9 mouse cellular contexts compared by ENCODE assay signal in the genomic region with DNA sequence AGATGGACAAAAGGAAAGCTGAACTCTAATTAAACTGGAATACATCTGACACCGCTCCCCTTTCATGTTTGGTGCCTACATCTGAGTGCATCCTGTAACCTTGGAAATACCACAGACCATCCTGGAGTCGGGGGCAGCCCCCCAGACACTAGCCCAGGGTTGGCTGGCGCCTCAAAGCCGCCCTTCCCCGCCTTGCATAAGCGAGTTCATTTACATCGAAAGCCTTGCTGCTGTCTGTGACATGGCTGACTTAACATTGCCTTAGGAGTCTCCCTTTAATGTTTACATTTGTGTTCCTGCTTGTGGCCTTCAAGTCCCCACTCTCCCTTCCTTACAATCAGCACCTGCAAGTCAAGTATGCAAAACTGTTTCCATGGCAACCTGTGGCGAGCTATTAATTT.
DNase-seq lines count a peak whose midpoint lies in the region; ATAC-seq and TF ChIP-seq lines count a peak whose summit lies in the region.
"Had no signal": no experiment of that assay in that cellular context is flagged by ENCODE, and none has a peak within 500 bp of the region (broad histone marks: within the 10 kb centered on the region; RNA-seq: fewer than 3 reads in every experiment).

No protein-coding gene starts in this region.

- TF ChIP-seq EP300 in stomach, postnatal 0 days (optimal IDR thresholded peaks at IDR 0.05), result no peak

- H3K36me3 ChIP-seq in hindbrain, embryonic 10.5 days, result peaks cover 13% of the 10 kb centered on the region
- no peaks in the 10 kb centered on the region for H3K36me3 ChIP-seq in hindbrain, embryonic 11.5 days (ENCODE audit: control insufficient read depth, insufficient read depth, low read length)
- peaks cover 3% of the 10 kb centered on the region; the same call in 1 of the 2 replicates for H3K36me3 ChIP-seq in stomach, embryonic 14.5 days (ENCODE audit: control insufficient read depth, insufficient read depth, low read length)
- H3K36me3 ChIP-seq in stomach, postnatal 0 days (ENCODE audit: control insufficient read depth, insufficient read depth, low read length), result no peaks in the 10 kb centered on the region
- no peaks in the 10 kb centered on the region for H3K36me3 ChIP-seq in intestine, postnatal 0 days (ENCODE audit: control insufficient read depth, insufficient read depth)

- no peak for ATAC-seq in hindbrain, embryonic 11.5 days (ENCODE audit: low FRiP score)
- ATAC-seq in stomach, embryonic 14.5 days (ENCODE audit: insufficient number of reproducible peaks, insufficient read depth, low FRiP score, low read depth), result no peak
- no peak for ATAC-seq in stomach, postnatal 0 days (ENCODE audit: low FRiP score, low TSS enrichment)
- ATAC-seq in intestine, postnatal 0 days, result no peak

- H3K9ac ChIP-seq in hindbrain, embryonic 11.5 days (ENCODE audit: low read depth, low read length), result no peak overlapping the region
- no peak overlapping the region for H3K9ac ChIP-seq in stomach, embryonic 14.5 days (replicated peaks; ENCODE audit: low read depth, low read length)
- H3K9ac ChIP-seq in stomach, postnatal 0 days (ENCODE audit: low read length), result no peak overlapping the region
- H3K9ac ChIP-seq in intestine, postnatal 0 days (ENCODE audit: low read depth, low read length), result no peak overlapping the region

- no peak overlapping the region for H3K4me2 ChIP-seq in hindbrain, embryonic 11.5 days (replicated peaks; ENCODE audit: low read depth, low read length)
- H3K4me2 ChIP-seq in stomach, embryonic 14.5 days (replicated peaks; ENCODE audit: low read depth, low read length), result no peak overlapping the region
- no peak overlapping the region for H3K4me2 ChIP-seq in stomach, postnatal 0 days (replicated peaks; ENCODE audit: low read depth)
- H3K4me2 ChIP-seq in intestine, postnatal 0 days (replicated peaks; ENCODE audit: low read depth), result peak overlapping the region; percentile 61; the same call in 1 of the 2 replicates

- peak; percentile 50 for DNase-seq in hindbrain, embryonic 10.5 days (ENCODE audit: low spot score)
- DNase-seq in hindbrain, embryonic 11.5 days (ENCODE audit: low spot score), result no peak
- no peak for DNase-seq in stomach, postnatal 0 days (ENCODE audit: low spot score)
- DNase-seq in yolk sac, embryonic 10.5 days (ENCODE audit: low spot score), result peak; percentile 35
- DNase-seq in spleen, postnatal 10 days (ENCODE audit: low spot score in 2 of 2), result no peak
- no peak for DNase-seq in cerebellum, postnatal 36 days
- DNase-seq: right cerebral cortex, postnatal 14 days had no signal

- H3K4me3 ChIP-seq in hindbrain, embryonic 10.5 days, result no peak overlapping the region
- no peak overlapping the region for H3K4me3 ChIP-seq in hindbrain, embryonic 11.5 days (ENCODE audit: low read depth, low read length)
- no peak overlapping the region for H3K4me3 ChIP-seq in stomach, embryonic 14.5 days (ENCODE audit: low read depth, low read length)
- H3K4me3 ChIP-seq in stomach, postnatal 0 days (ENCODE audit: low read depth, low read length), result no peak overlapping the region
- H3K4me3 ChIP-seq in intestine, postnatal 0 days (ENCODE audit: low read depth, low read length), result no peak overlapping the region

- no peak for TF ChIP-seq CTCF in stomach, postnatal 0 days (IDR thresholded peaks at IDR 0.05; ENCODE audit: low read depth)
- TF ChIP-seq CTCF in intestine, postnatal 0 days (IDR thresholded peaks at IDR 0.05; ENCODE audit: low read depth), result no peak

- no peaks in the 10 kb centered on the region for H3K9me3 ChIP-seq in hindbrain, embryonic 10.5 days
- no peaks in the 10 kb centered on the region for H3K9me3 ChIP-seq in hindbrain, embryonic 11.5 days (ENCODE audit: control insufficient read depth, low read length)
- no peaks in the 10 kb centered on the region for H3K9me3 ChIP-seq in stomach, embryonic 14.5 days (ENCODE audit: control insufficient read depth, low read depth, low read length)
- no peaks in the 10 kb centered on the region for H3K9me3 ChIP-seq in stomach, postnatal 0 days (ENCODE audit: control insufficient read depth, low read length)
- no peaks in the 10 kb centered on the region for H3K9me3 ChIP-seq in intestine, postnatal 0 days (ENCODE audit: control insufficient read depth)

- peak overlapping the region; percentile 66; the same call in 1 of the 2 replicates for H3K27ac ChIP-seq in hindbrain, embryonic 10.5 days
- H3K27ac ChIP-seq in hindbrain, embryonic 11.5 days (ENCODE audit: low read depth, low read length), result no peak overlapping the region
- H3K27ac ChIP-seq in stomach, embryonic 14.5 days (ENCODE audit: low read length), result peak overlapping the region; percentile 2; the same call in 1 of the 2 replicates
- no peak overlapping the region for H3K27ac ChIP-seq in stomach, postnatal 0 days (replicated peaks)
- H3K27ac ChIP-seq in intestine, postnatal 0 days (ENCODE audit: low read depth, low read length), result no peak overlapping the region

- no peaks in the 10 kb centered on the region for H3K27me3 ChIP-seq in hindbrain, embryonic 10.5 days (ENCODE audit: insufficient read depth, poor library complexity, severe bottlenecking)
- H3K27me3 ChIP-seq in hindbrain, embryonic 11.5 days (ENCODE audit: control insufficient read depth, insufficient read depth, low read length), result no peaks in the 10 kb centered on the region
- no peaks in the 10 kb centered on the region for H3K27me3 ChIP-seq in stomach, embryonic 14.5 days (ENCODE audit: control insufficient read depth, insufficient read depth, low read length)
- H3K27me3 ChIP-seq in stomach, postnatal 0 days (ENCODE audit: control insufficient read depth, insufficient read depth, low read length), result no peaks in the 10 kb centered on the region
- H3K27me3 ChIP-seq in intestine, postnatal 0 days (replicated peaks; ENCODE audit: control insufficient read depth, insufficient read depth, low read length), result no peaks in the 10 kb centered on the region

- H3K4me1 ChIP-seq in hindbrain, embryonic 10.5 days (replicated peaks), result peaks cover 41% of the 10 kb centered on the region
- peaks cover 8% of the 10 kb centered on the region for H3K4me1 ChIP-seq in hindbrain, embryonic 11.5 days (replicated peaks; ENCODE audit: control insufficient read depth, insufficient read depth, low read length)
- H3K4me1 ChIP-seq in stomach, embryonic 14.5 days (ENCODE audit: control insufficient read depth, insufficient read depth, low read length), result peaks cover 50% of the 10 kb centered on the region
- H3K4me1 ChIP-seq in stomach, postnatal 0 days (replicated peaks; ENCODE audit: control insufficient read depth, insufficient read depth), result peaks cover 9% of the 10 kb centered on the region
- 0 out of 2 replicates have a peak, but pooled peaks cover 4% of the 10 kb centered on the region for H3K4me1 ChIP-seq in intestine, postnatal 0 days (replicated peaks; ENCODE audit: control insufficient read depth, insufficient read depth, low read length)

- WGBS in hindbrain, embryonic 10.5 days, result 19% methylated on average over 8 of the region's 8 CpGs
- 26% methylated on average over 8 of the region's 8 CpGs for WGBS in hindbrain, embryonic 11.5 days
- WGBS in stomach, embryonic 14.5 days, result 22% methylated on average over 8 of the region's 8 CpGs
- WGBS in stomach, postnatal 0 days, result 32% methylated on average over 8 of the region's 8 CpGs
- 39% methylated on average over 8 of the region's 8 CpGs for WGBS in intestine, postnatal 0 days

Comparison
In these comparisons a context has a peak if more than half of its experiments do, and no peak if none do; other contexts are left out.
1. DNase-seq: peak in hindbrain, embryonic 10.5 days (single experiment) and yolk sac, embryonic 10.5 days (single experiment); none in hindbrain, embryonic 11.5 days (single experiment), stomach, postnatal 0 days (single experiment), spleen, postnatal 10 days (0 of 2) and cerebellum, postnatal 36 days (0 of 2).
2. H3K27ac ChIP-seq: peak in hindbrain, embryonic 10.5 days (single experiment) and stomach, embryonic 14.5 days (single experiment); none in hindbrain, embryonic 11.5 days (single experiment), stomach, postnatal 0 days (single experiment) and intestine, postnatal 0 days (single experiment).